Mouse (Mus musculus) forebrain, embryonic 14.5 days (tissue): ENCODE measurements around the gene Actr5. TPM values are rescaled to one million over a fixed set of nuclear protein-coding genes. Genes with fewer than 3 reads are reported as not detected.

Source experiments
- ATAC-seq: fragments of 200-750 bp; cut with Nextera tagmentation; 2 replicates; pipeline ENCODE4 v1.8.0; 2017; ENCODE audit warnings: mild to moderate bottlenecking, moderate library complexity
- DNase-seq: peaks from one replicate; pipeline ENCODE4 v3.0.0-alpha.2; 2015; ENCODE audit warnings: low spot score
- H3K27ac ChIP-seq: fragments of 300-500 bp; sonication (generic); 2 replicates; pipeline ENCODE4 v1.5.1; 2014; ENCODE audit warnings: low read depth, mild to moderate bottlenecking, control low read depth, low read length, moderate library complexity
- H3K27me3 ChIP-seq: fragments of 300-500 bp; sonication (generic); replicated peaks from 2 replicates; pipeline ENCODE4 v1.6.1; 2014; ENCODE audit warnings: low read length, control low read depth, mixed read lengths; ENCODE audit not compliant: control insufficient read depth, insufficient read depth
- H3K36me3 ChIP-seq: fragments of 300-500 bp; sonication (generic); 2 replicates; pipeline ENCODE4 v1.6.1; 2014; ENCODE audit warnings: low read length, control low read depth; ENCODE audit not compliant: control insufficient read depth, insufficient read depth
- H3K4me1 ChIP-seq: fragments of 300-500 bp; sonication (generic); 2 replicates; pipeline ENCODE4 v1.6.1; 2014; ENCODE audit warnings: antibody characterized with exemption, low read length, control low read depth; ENCODE audit not compliant: control insufficient read depth, insufficient read depth
- H3K4me2 ChIP-seq: fragments of 300-500 bp; sonication (generic); 2 replicates; pipeline ENCODE4 v1.6.1; 2014; ENCODE audit warnings: mild to moderate bottlenecking, control low read depth, low read length
- H3K4me3 ChIP-seq: fragments of 300-500 bp; sonication (generic); 2 replicates; pipeline ENCODE4 v1.5.1; 2014; ENCODE audit warnings: low read depth, low read length, control low read depth
- H3K9ac ChIP-seq: fragments of 300-500 bp; sonication (generic); 2 replicates; pipeline ENCODE4 v1.6.1; 2014; ENCODE audit warnings: mild to moderate bottlenecking, low read length, control low read depth, moderate library complexity
- H3K9me3 ChIP-seq: fragments of 300-500 bp; sonication (generic); replicated peaks from 2 replicates; pipeline ENCODE4 v1.6.1; 2016; ENCODE audit warnings: low read length, control low read depth, mixed read lengths; ENCODE audit not compliant: control insufficient read depth
- WGBS: fragments of 180-500 bp; shearing (Covaris S2); extraction: QIAGEN DNeasy Blood & Tissue Kit; methylation state at CpG from one replicate; pipeline ENCODE4 v1.1.7; 2014; 5-methylcytosine and 5-hydroxymethylcytosine counted together
- microRNA counts: library from miRNA; unstranded; fragments of <30 nt; microRNA quantifications from one replicate; lab custom pipeline; 2016
- microRNA-seq: library from miRNA; unstranded; fragments of <30 nt; microRNA quantifications from one replicate; pipeline ENCODE4, GENCODE M21; 2016
- polyA plus RNA-seq: library from polyadenylated mRNA; unstranded; fragments of >200 nt; fragmentation: Nextera tagmentation; extraction: Ambion mirVana; gene quantifications from 2 replicates; pipeline ENCODE4 v1.2.1, GENCODE M21; 2014

The Actr5 gene
- polyA plus RNA-seq, 1 experiment from 2014 or later: 10.4 TPM

DNA sequence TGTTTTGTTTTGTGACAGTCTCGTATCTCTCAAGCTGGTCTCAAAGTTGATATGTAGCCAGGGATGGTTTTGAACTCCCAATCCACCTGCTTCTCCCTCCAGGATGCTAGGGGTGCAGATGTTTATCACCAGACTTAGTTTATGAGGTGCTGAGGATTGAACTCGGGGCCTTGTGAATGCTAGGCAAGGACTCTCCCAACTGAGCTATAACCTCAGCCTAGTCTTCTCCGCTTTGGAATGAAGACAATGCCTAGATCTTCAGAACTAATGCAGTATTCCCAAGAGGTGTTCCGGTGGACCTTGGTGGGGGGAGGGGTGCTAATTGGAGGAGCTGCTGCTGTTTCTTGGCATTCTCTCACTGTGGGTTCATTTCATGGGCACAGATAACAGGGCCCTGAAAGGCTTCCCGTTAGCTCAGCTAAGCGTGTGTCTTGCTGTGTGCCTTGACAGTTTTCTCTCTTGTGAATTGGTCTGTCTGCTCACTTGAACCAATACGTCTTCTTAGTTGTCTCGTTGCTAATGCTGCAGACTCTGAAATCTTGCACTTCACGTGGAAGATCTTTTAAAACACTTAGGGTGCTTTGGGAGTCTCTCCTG is 59.7 kb downstream of the Actr5 start:
- no peaks in the 10 kb centered on the region for H3K36me3 ChIP-seq
- DNase-seq: peak; percentile 51
- no peak overlapping the region for H3K4me2 ChIP-seq
- no peaks in the 10 kb centered on the region for H3K27me3 ChIP-seq
- 38% methylated on average over 9 of the region's 9 CpGs for WGBS
- peaks cover 9% of the 10 kb centered on the region for H3K4me1 ChIP-seq
- H3K27ac ChIP-seq: 0 out of 2 replicates have a peak overlapping the region, but pooled peaks have one; percentile 10
- H3K9ac ChIP-seq: no peak overlapping the region
- no peaks in the 10 kb centered on the region for H3K9me3 ChIP-seq
- no peak overlapping the region for H3K4me3 ChIP-seq
- no peak for ATAC-seq

DNA sequence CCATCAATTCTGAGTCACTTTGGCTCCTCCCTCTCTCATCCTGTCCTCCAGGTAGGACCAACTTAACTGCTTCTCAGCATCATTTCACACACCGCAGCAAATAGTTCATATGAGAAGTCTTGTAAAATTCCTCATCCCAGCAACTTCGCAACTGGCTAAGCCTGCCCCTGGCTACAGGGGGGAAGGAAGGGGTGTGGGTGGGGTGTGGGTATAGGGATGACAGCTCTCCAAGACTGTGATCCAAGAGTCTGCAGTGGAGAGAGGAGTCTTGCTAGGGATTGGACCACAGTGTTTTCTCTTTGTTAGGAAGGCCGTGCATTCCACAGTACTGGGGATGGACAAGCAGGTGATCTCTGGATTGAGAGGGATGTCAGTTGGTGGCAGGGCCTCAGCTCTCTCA is 60.2 kb downstream of the Actr5 start:
- ATAC-seq (no peak), DNase-seq (no peak)
- no peak overlapping the region for H3K27ac ChIP-seq
- H3K4me2 ChIP-seq: no peak overlapping the region
- H3K9me3 ChIP-seq: no peaks in the 10 kb centered on the region
- no peaks in the 10 kb centered on the region for H3K36me3 ChIP-seq
- H3K4me3 ChIP-seq: no peak overlapping the region
- no peak overlapping the region for H3K9ac ChIP-seq
- peaks cover 9% of the 10 kb centered on the region for H3K4me1 ChIP-seq
- H3K27me3 ChIP-seq: no peaks in the 10 kb centered on the region
- WGBS: 90% methylated on average over 3 of the region's 3 CpGs

DNA sequence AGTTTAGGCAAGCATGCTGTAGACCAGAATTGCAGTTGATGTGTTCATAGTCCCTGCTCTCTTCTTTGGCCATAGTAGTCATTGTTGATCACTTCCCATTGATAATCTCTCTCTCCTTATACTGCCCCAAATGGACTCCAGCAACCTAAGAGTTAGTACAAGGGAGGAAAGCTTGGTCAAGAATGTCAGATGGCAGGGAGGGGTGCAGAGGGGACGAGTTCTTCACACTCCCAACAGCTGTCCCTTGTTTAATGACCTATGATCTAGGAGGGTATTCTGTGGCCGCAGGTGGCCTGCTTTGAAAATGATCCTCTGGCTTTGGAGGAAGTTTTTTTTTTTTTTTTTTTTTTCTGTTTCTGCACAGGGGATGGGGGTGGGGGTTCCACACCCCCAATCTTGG is 61.7 kb downstream of the Actr5 start:
- Histone ChIP-seq H3K4me3 (no peak overlapping the region), H3K4me1 (peaks cover 4% of the 10 kb centered on the region), H3K9ac (no peak overlapping the region), H3K27me3 (no peaks in the 10 kb centered on the region), H3K9me3 (no peaks in the 10 kb centered on the region), H3K4me2 (no peak overlapping the region), H3K27ac (no peak overlapping the region), H3K36me3 (no peaks in the 10 kb centered on the region)
- no peak for ATAC-seq
- DNase-seq: no peak
- WGBS: 65% methylated on average over 2 of the region's 2 CpGs

DNA sequence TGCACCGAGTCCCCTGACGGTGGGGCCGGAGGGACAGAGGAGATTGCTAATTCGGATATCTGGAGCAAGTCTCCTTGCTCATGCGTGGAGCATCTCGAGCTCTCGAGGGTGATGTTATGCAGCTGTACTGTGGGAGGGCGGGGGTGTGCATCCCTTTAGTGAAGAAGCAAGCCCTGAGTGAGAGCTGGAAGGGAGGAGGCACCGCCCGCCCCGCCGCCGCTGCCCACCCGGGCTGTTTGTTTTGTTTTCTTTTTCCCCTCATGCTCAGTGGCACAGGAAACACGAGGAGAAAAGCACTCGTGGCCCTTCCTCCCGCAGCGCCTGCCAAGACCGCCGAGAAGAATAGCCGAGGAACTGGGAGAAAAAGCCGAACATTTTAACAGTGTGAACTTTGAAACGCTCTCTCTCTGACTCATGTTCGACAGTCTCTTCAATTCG is 63.1 kb downstream of the Actr5 start:
- Histone ChIP-seq H3K36me3 (no peaks in the 10 kb centered on the region), H3K4me2 (no peak overlapping the region), H3K9me3 (no peaks in the 10 kb centered on the region), H3K4me3 (no peak overlapping the region), H3K27ac (no peak overlapping the region; the same call in 1 of the 2 replicates), H3K9ac (no peak overlapping the region), H3K27me3 (no peaks in the 10 kb centered on the region), H3K4me1 (peaks cover 4% of the 10 kb centered on the region; the same call in 1 of the 2 replicates)
- WGBS: 44% methylated on average over 25 of the region's 25 CpGs
- DNase-seq (peak; percentile 43), ATAC-seq (no peak)

MicroRNA genes within 50 kb of the gene (microRNA counts, 519-probe panel; counts per million panel counts)
- not detected for microRNA mmu-miR-3474 (lab: Ali Mortazavi, UCI)

Small RNA genes lying within 50 kb of the gene (microRNA-seq; reads per million reads assigned to microRNA genes)
- 1.2 reads per million for gene Mir3474

Other genes starting within 250 kb of the Actr5 start
- gene Snhg11, start 249.2 kb upstream of the Actr5 start, polyA plus RNA-seq: 30.3 and 55.7 TPM in 2 replicates
- gene Ralgapb, start 215.0 kb upstream of the Actr5 start, polyA plus RNA-seq: 22.8 and 25.7 TPM in 2 replicates
- gene Adig, start 122.3 kb upstream of the Actr5 start, polyA plus RNA-seq: not detected in 2 replicates
- 0.44 and 0.48 TPM in 2 replicates for gene Arhgap40, start 112.1 kb upstream of the Actr5 start, polyA plus RNA-seq
- 4.6 and 6.4 TPM in 2 replicates for gene Slc32a1, start 14.1 kb upstream of the Actr5 start, polyA plus RNA-seq
- gene Ppp1r16b, start 40.5 kb downstream of the Actr5 start, polyA plus RNA-seq: 12.4 and 18.4 TPM in 2 replicates
- gene Fam83d, start 143.2 kb downstream of the Actr5 start, polyA plus RNA-seq: 22.9 and 25.4 TPM in 2 replicates
- gene Dhx35, start 169.9 kb downstream of the Actr5 start, polyA plus RNA-seq: 15.6 and 16.1 TPM in 2 replicates